Mouse (Mus musculus) forebrain, embryonic 15.5 days (tissue): ENCODE results near the gene Lfng. TPM values are rescaled to one million over a fixed set of nuclear protein-coding genes. Genes with fewer than 3 reads are reported as not detected.

ENCODE experiments used
- ATAC-seq: fragments of 200-750 bp; cut with Nextera tagmentation; replicated peaks from 2 replicates; pipeline ENCODE4 v1.8.0; 2017; ENCODE audit warnings: mild to moderate bottlenecking, moderate TSS enrichment, moderate library complexity
- H3K27ac ChIP-seq: fragments of 300-500 bp; sonication (generic); replicated peaks from 2 replicates; pipeline ENCODE4 v1.5.1; 2015; ENCODE audit warnings: mild to moderate bottlenecking, inconsistent platforms
- H3K27me3 ChIP-seq: fragments of 300-500 bp; sonication (generic); 2 replicates; pipeline ENCODE4 v1.6.1; 2015; ENCODE audit warnings: inconsistent platforms
- H3K36me3 ChIP-seq: fragments of 300-500 bp; sonication (generic); 2 replicates; pipeline ENCODE4 v1.6.1; 2015; ENCODE audit warnings: mild to moderate bottlenecking, inconsistent platforms
- H3K4me1 ChIP-seq: fragments of 300-500 bp; sonication (generic); 2 replicates; pipeline ENCODE4 v1.6.1; 2015; ENCODE audit warnings: inconsistent platforms
- H3K4me2 ChIP-seq: fragments of 300-500 bp; sonication (generic); replicated peaks from 2 replicates; pipeline ENCODE4 v1.6.1; 2015; ENCODE audit warnings: mild to moderate bottlenecking, inconsistent platforms
- H3K4me3 ChIP-seq: fragments of 300-500 bp; sonication (generic); 2 replicates; pipeline ENCODE4 v1.5.1; 2015; ENCODE audit warnings: mild to moderate bottlenecking, inconsistent platforms
- H3K9ac ChIP-seq: fragments of 300-500 bp; sonication (generic); replicated peaks from 2 replicates; pipeline ENCODE4 v1.6.1; 2015; ENCODE audit warnings: mild to moderate bottlenecking, inconsistent platforms
- H3K9me3 ChIP-seq: fragments of 300-500 bp; sonication (generic); 2 replicates; pipeline ENCODE4 v1.6.1; 2016; ENCODE audit warnings: inconsistent platforms
- WGBS: fragments of 180-500 bp; shearing (Covaris S2); methylation state at CpG from one replicate; pipeline ENCODE4 v1.1.7; 2015; ENCODE audit warnings: mixed read lengths; 5-methylcytosine and 5-hydroxymethylcytosine counted together
- polyA plus RNA-seq: library from polyadenylated mRNA; unstranded; fragments of >200 nt; fragmentation: Nextera tagmentation; extraction: Ambion mirVana; gene quantifications from 2 replicates; pipeline ENCODE4 v1.2.1, GENCODE M21; 2015

Gene Lfng
- polyA plus RNA-seq, 1 experiment from 2014 or later = 28.8 TPM

- H3K9me3 ChIP-seq = no peaks in the 10 kb centered on the region
- no peak overlapping the region for H3K4me2 ChIP-seq
- H3K9ac ChIP-seq = no peak overlapping the region
- no peaks in the 10 kb centered on the region for H3K27me3 ChIP-seq
- no peak overlapping the region for H3K4me3 ChIP-seq
- H3K36me3 ChIP-seq = peaks cover 41% of the 10 kb centered on the region
- H3K27ac ChIP-seq = peak overlapping the region; percentile 25
- ATAC-seq = peak; percentile 26
- 45% methylated on average over 7 of the region's 7 CpGs for WGBS
- peaks cover 10% of the 10 kb centered on the region for H3K4me1 ChIP-seq
Observed at GRCm38 (mm10) chr5:140619895-140620736, 13.0 kb downstream of the Lfng start.

- 0 out of 2 replicates have a peak overlapping the region, but pooled peaks have one; percentile 29 for H3K27ac ChIP-seq
- WGBS = 69% methylated on average over 9 of the region's 9 CpGs
Observed at GRCm38 (mm10) chr5:140621092-140621491, 14.0 kb downstream of the Lfng start.

GRCm38 (mm10) chr5:140621517-140621916, 14.4 kb downstream of the Lfng start:
- Histone ChIP-seq H3K4me3 (no peak overlapping the region), H3K27ac (peak overlapping the region; percentile 47), H3K4me1 (peaks cover 12% of the 10 kb centered on the region), H3K9me3 (no peaks in the 10 kb centered on the region), H3K4me2 (no peak overlapping the region), H3K27me3 (no peaks in the 10 kb centered on the region), H3K36me3 (peaks cover 50% of the 10 kb centered on the region), H3K9ac (no peak overlapping the region)
- WGBS = 58% methylated on average over 10 of the region's 10 CpGs
- ATAC-seq = no peak; the same call in 1 of the 2 replicates

More at GRCm38 (mm10) chr5:140621092-140621491, 14.0 kb downstream of the Lfng start:
- peaks cover 9% of the 10 kb centered on the region for H3K4me1 ChIP-seq
- H3K27me3 ChIP-seq = no peaks in the 10 kb centered on the region
- no peak overlapping the region for H3K4me3 ChIP-seq
- peaks cover 46% of the 10 kb centered on the region for H3K36me3 ChIP-seq
- H3K9ac ChIP-seq = no peak overlapping the region
- H3K4me2 ChIP-seq = no peak overlapping the region
- H3K9me3 ChIP-seq = no peaks in the 10 kb centered on the region
- no peak for ATAC-seq

- WGBS = 93% methylated on average over 23 of the region's 23 CpGs
- Histone ChIP-seq H3K27me3 (no peaks in the 10 kb centered on the region), H3K36me3 (peaks cover 66% of the 10 kb centered on the region), H3K4me1 (peaks cover 14% of the 10 kb centered on the region), H3K9me3 (no peaks in the 10 kb centered on the region), H3K27ac (0 out of 2 replicates have a peak overlapping the region, but pooled peaks have one; percentile 47), H3K9ac (no peak overlapping the region), H3K4me2 (no peak overlapping the region), H3K4me3 (no peak overlapping the region)
- no peak for ATAC-seq
Observed at GRCm38 (mm10) chr5:140622978-140623670, 16.0 kb downstream of the Lfng start.

GRCm38 (mm10) chr5:140623791-140624190, 16.7 kb downstream of the Lfng start:
- Histone ChIP-seq H3K9me3 (no peaks in the 10 kb centered on the region), H3K36me3 (peaks cover 73% of the 10 kb centered on the region), H3K4me1 (peaks cover 14% of the 10 kb centered on the region), H3K27ac (no peak overlapping the region), H3K4me3 (no peak overlapping the region), H3K27me3 (no peaks in the 10 kb centered on the region), H3K4me2 (no peak overlapping the region), H3K9ac (no peak overlapping the region)
- no peak for ATAC-seq
- WGBS = 78% methylated on average over 4 of the region's 4 CpGs

GRCm38 (mm10) chr5:140624238-140624637, 17.1 kb downstream of the Lfng start:
- Histone ChIP-seq H3K4me2 (no peak overlapping the region), H3K27ac (no peak overlapping the region), H3K4me1 (peaks cover 14% of the 10 kb centered on the region), H3K36me3 (peaks cover 77% of the 10 kb centered on the region), H3K9ac (no peak overlapping the region), H3K4me3 (no peak overlapping the region), H3K27me3 (no peaks in the 10 kb centered on the region), H3K9me3 (no peaks in the 10 kb centered on the region)
- 84% methylated on average over 5 of the region's 5 CpGs for WGBS
- ATAC-seq = no peak

GRCm38 (mm10) chr5:140624961-140625360, 17.8 kb downstream of the Lfng start:
- Histone ChIP-seq H3K9me3 (no peaks in the 10 kb centered on the region), H3K9ac (no peak overlapping the region), H3K4me1 (peaks cover 14% of the 10 kb centered on the region), H3K27me3 (no peaks in the 10 kb centered on the region), H3K4me3 (no peak overlapping the region), H3K27ac (no peak overlapping the region), H3K36me3 (peaks cover 85% of the 10 kb centered on the region), H3K4me2 (no peak overlapping the region)
- no peak for ATAC-seq
- WGBS = 91% methylated on average over 12 of the region's 13 CpGs

- Histone ChIP-seq H3K4me1 (0 out of 2 replicates have a peak, but pooled peaks cover 7% of the 10 kb centered on the region), H3K9me3 (no peaks in the 10 kb centered on the region), H3K27me3 (no peaks in the 10 kb centered on the region), H3K9ac (no peak overlapping the region), H3K4me3 (no peak overlapping the region), H3K27ac (no peak overlapping the region), H3K4me2 (no peak overlapping the region), H3K36me3 (peaks cover 94% of the 10 kb centered on the region)
- ATAC-seq = no peak
- WGBS = 91% methylated on average over 5 of the region's 5 CpGs
Observed at GRCm38 (mm10) chr5:140627580-140627979, 20.5 kb downstream of the Lfng start.

- Histone ChIP-seq H3K36me3 (peaks cover 94% of the 10 kb centered on the region), H3K4me1 (0 out of 2 replicates have a peak, but pooled peaks cover 7% of the 10 kb centered on the region), H3K4me2 (no peak overlapping the region), H3K27me3 (no peaks in the 10 kb centered on the region), H3K9ac (no peak overlapping the region), H3K9me3 (no peaks in the 10 kb centered on the region), H3K27ac (no peak overlapping the region), H3K4me3 (no peak overlapping the region)
- ATAC-seq = no peak
- WGBS = 96% methylated on average over 9 of the region's 9 CpGs
Observed at GRCm38 (mm10) chr5:140628995-140629394, 21.9 kb downstream of the Lfng start.

- H3K4me3 ChIP-seq = no peak overlapping the region
- ATAC-seq = no peak; the same call in 1 of the 2 replicates
- 86% methylated on average over 7 of the region's 7 CpGs for WGBS
Observed at GRCm38 (mm10) chr5:140633432-140633831, 26.3 kb downstream of the Lfng start.

GRCm38 (mm10) chr5:140634798-140635722, 27.9 kb downstream of the Lfng start:
- Histone ChIP-seq H3K27ac (no peak overlapping the region), H3K9me3 (no peaks in the 10 kb centered on the region), H3K4me2 (no peak overlapping the region), H3K9ac (no peak overlapping the region), H3K4me1 (peaks cover 14% of the 10 kb centered on the region), H3K4me3 (no peak overlapping the region), H3K36me3 (peaks cover 76% of the 10 kb centered on the region), H3K27me3 (no peaks in the 10 kb centered on the region)
- no peak for ATAC-seq
- 80% methylated on average over 26 of the region's 26 CpGs for WGBS

More at GRCm38 (mm10) chr5:140633432-140633831, 26.3 kb downstream of the Lfng start:
- H3K36me3 ChIP-seq = peaks cover 87% of the 10 kb centered on the region
- no peak overlapping the region for H3K4me2 ChIP-seq
- no peaks in the 10 kb centered on the region for H3K9me3 ChIP-seq
- peaks cover 11% of the 10 kb centered on the region for H3K4me1 ChIP-seq
- no peak overlapping the region for H3K27ac ChIP-seq
- no peak overlapping the region for H3K9ac ChIP-seq
- H3K27me3 ChIP-seq = no peaks in the 10 kb centered on the region
